In genomic region chr13:6642453-6642852, GRCm38 (mm10) we compare ENCODE assay signal across 11 mouse cellular contexts. TPM values are rescaled to one million over a fixed set of nuclear protein-coding genes. Genes with fewer than 3 reads are reported as not detected.
A peak's percentile ranks its signal among the peaks of the same experiment; 100 is the strongest.
DNase-seq lines count a peak whose midpoint lies in the region; ATAC-seq lines count a peak whose summit lies in the region.
"Had no signal": no experiment of that assay in that cellular context is flagged by ENCODE, and none has a peak within 500 bp of the region (broad histone marks: within the 10 kb centered on the region; RNA-seq: fewer than 3 reads in every experiment).

No protein-coding gene starts in this region.

- DNase-seq in heart, adult 11 months = peak; percentile 97
- DNase-seq in heart, embryonic 10.5 days (ENCODE audit: low spot score) = no peak
- peak; percentile 93 for DNase-seq in ES-CJ7 (ENCODE audit: low read depth, low spot score)
- DNase-seq in kidney, postnatal 36 days = peak; percentile 48 to 70
- DNase-seq in forebrain, embryonic 10.5 days (ENCODE audit: extremely low spot score, low spot score) = no peak
- DNase-seq in ovary, postnatal 36 days (ENCODE audit: low spot score) = no peak
- DNase-seq: cerebellum, adult 11-12 months; left cerebral cortex, postnatal 4 days had no signal

- no peak for ATAC-seq in heart, embryonic 11.5 days (replicated peaks; ENCODE audit: insufficient number of reproducible peaks, low FRiP score, low TSS enrichment)
- ATAC-seq in forebrain, embryonic 15.5 days (replicated peaks) = no peak

- no peak overlapping the region for H3K27ac ChIP-seq in heart, embryonic 10.5 days
- H3K27ac ChIP-seq in heart, embryonic 11.5 days (ENCODE audit: low read depth, low read length) = no peak overlapping the region
- no peak overlapping the region for H3K27ac ChIP-seq in forebrain, embryonic 10.5 days
- H3K27ac ChIP-seq in forebrain, embryonic 15.5 days (replicated peaks) = no peak overlapping the region
- H3K27ac ChIP-seq: hindbrain, embryonic 10.5 days had no signal

- H3K4me3 ChIP-seq in heart, embryonic 10.5 days = no peak overlapping the region
- H3K4me3 ChIP-seq in heart, embryonic 11.5 days (ENCODE audit: low read depth, low read length) = no peak overlapping the region
- no peak overlapping the region for H3K4me3 ChIP-seq in forebrain, embryonic 10.5 days
- H3K4me3 ChIP-seq in forebrain, embryonic 15.5 days = no peak overlapping the region
- H3K4me3 ChIP-seq: hindbrain, embryonic 10.5 days had no signal

- peaks cover 3% of the 10 kb centered on the region; the same call in 1 of the 2 replicates for H3K36me3 ChIP-seq in heart, embryonic 10.5 days
- no peaks in the 10 kb centered on the region for H3K36me3 ChIP-seq in heart, embryonic 11.5 days (ENCODE audit: control insufficient read depth, insufficient read depth, low read length)
- H3K36me3 ChIP-seq in forebrain, embryonic 10.5 days (replicated peaks) = no peaks in the 10 kb centered on the region
- no peaks in the 10 kb centered on the region for H3K36me3 ChIP-seq in forebrain, embryonic 15.5 days
- H3K36me3 ChIP-seq: hindbrain, embryonic 10.5 days had no signal

- no peaks in the 10 kb centered on the region for H3K27me3 ChIP-seq in heart, embryonic 10.5 days (ENCODE audit: insufficient read depth, poor library complexity, severe bottlenecking)
- H3K27me3 ChIP-seq in heart, embryonic 11.5 days (ENCODE audit: control insufficient read depth, insufficient read depth, low read length) = no peaks in the 10 kb centered on the region
- H3K27me3 ChIP-seq in forebrain, embryonic 10.5 days (ENCODE audit: poor library complexity, severe bottlenecking) = peaks cover 15% of the 10 kb centered on the region; the same call in 1 of the 2 replicates
- H3K27me3 ChIP-seq in forebrain, embryonic 15.5 days = no peaks in the 10 kb centered on the region

- H3K9ac ChIP-seq in heart, embryonic 11.5 days (ENCODE audit: low read depth, low read length) = 0 out of 2 replicates have a peak overlapping the region, but pooled peaks have one; percentile 22
- no peak overlapping the region for H3K9ac ChIP-seq in forebrain, embryonic 15.5 days (replicated peaks)

- no peak overlapping the region for H3K4me2 ChIP-seq in heart, embryonic 11.5 days
- no peak overlapping the region for H3K4me2 ChIP-seq in forebrain, embryonic 15.5 days (replicated peaks)

- H3K9me3 ChIP-seq in heart, embryonic 10.5 days = no peaks in the 10 kb centered on the region
- H3K9me3 ChIP-seq in heart, embryonic 11.5 days (replicated peaks; ENCODE audit: control insufficient read depth, low read length) = no peaks in the 10 kb centered on the region
- H3K9me3 ChIP-seq in forebrain, embryonic 10.5 days = no peaks in the 10 kb centered on the region
- H3K9me3 ChIP-seq in forebrain, embryonic 15.5 days = no peaks in the 10 kb centered on the region
- H3K9me3 ChIP-seq: hindbrain, embryonic 10.5 days had no signal

- WGBS in heart, embryonic 10.5 days = 65% methylated on average over 5 of the region's 5 CpGs
- 59% methylated on average over 5 of the region's 5 CpGs for WGBS in heart, embryonic 11.5 days (ENCODE audit: insufficient replicate concordance)
- 82% methylated on average over 5 of the region's 5 CpGs for WGBS in forebrain, embryonic 10.5 days
- 91% methylated on average over 5 of the region's 5 CpGs for WGBS in forebrain, embryonic 15.5 days

- peaks cover 26% of the 10 kb centered on the region for H3K4me1 ChIP-seq in heart, embryonic 10.5 days
- peaks cover 8% of the 10 kb centered on the region; the same call in 1 of the 2 replicates for H3K4me1 ChIP-seq in heart, embryonic 11.5 days (ENCODE audit: control insufficient read depth, insufficient read depth, low read length)
- H3K4me1 ChIP-seq in forebrain, embryonic 10.5 days = peaks cover 7% of the 10 kb centered on the region
- H3K4me1 ChIP-seq in forebrain, embryonic 15.5 days = 0 out of 2 replicates have a peak, but pooled peaks cover 8% of the 10 kb centered on the region

RNA-seq across cellular contexts. Expression of gene Pfkp, which starts 6.1 kb away (rescaled TPM):
- polyA plus RNA-seq in heart, embryonic 10.5 days (2016; fragmentation: Nextera tagmentation; extraction: Ambion mirVana) = 121 and 191 TPM in 2 replicates
- 143 and 184 TPM in 2 replicates for polyA plus RNA-seq in heart, embryonic 11.5 days (2014; fragmentation: Nextera tagmentation; extraction: Ambion mirVana)
- 11.0 and 12.5 TPM in 2 replicates for polyA plus RNA-seq in forebrain, embryonic 10.5 days (2016; fragmentation: Nextera tagmentation; extraction: Ambion mirVana)
- polyA plus RNA-seq in forebrain, embryonic 15.5 days (2015; fragmentation: Nextera tagmentation; extraction: Ambion mirVana) = 163 and 165 TPM in 2 replicates

Comparison
In these comparisons a context has a peak if more than half of its experiments do, and no peak if none do; other contexts are left out.
1. DNase-seq: peak in heart, adult 11 months (single experiment), ES-CJ7 (single experiment) and kidney, postnatal 36 days (2 of 2); none in heart, embryonic 10.5 days (single experiment), forebrain, embryonic 10.5 days (single experiment) and ovary, postnatal 36 days (single experiment).